Mouse (Mus musculus): ENCODE data around the gene Alg2. TPM values are rescaled to one million over a fixed set of nuclear protein-coding genes. Genes with fewer than 3 reads are reported as not detected.

The Alg2 gene
- polyA plus RNA-seq (2014; fragmentation: Nextera tagmentation; extraction: Ambion mirVana), result 133 and 141 TPM in 2 replicates

GRCm38 (mm10) chr4:47473968-47474729 lies at the start of gene Alg2, which contains the start of gene Sec61b:
TSS of gene Alg2 (minus strand) at chr4:47474333.
TSS of gene Sec61b (plus strand) at chr4:47474658.
- peak within 1 kb of the TSS; percentile 95 for H3K27ac ChIP-seq (ENCODE audit: low read depth, low read length)
- peak within 1 kb of the TSS; percentile 91 for H3K9ac ChIP-seq (ENCODE audit: low read length)
- ATAC-seq (ENCODE audit: low FRiP score) (peak; percentile 97), DNase-seq (ENCODE audit: low spot score, missing footprints) (peak; percentile 99)
- H3K4me2 ChIP-seq, result peak within 1 kb of the TSS; percentile 75
- H3K4me1 ChIP-seq (ENCODE audit: control insufficient read depth, insufficient read depth, low read length), result peaks cover 14% of the 10 kb centered on the region
- H3K27me3 ChIP-seq (ENCODE audit: control insufficient read depth, insufficient read depth, low read length), result no peaks in the 10 kb centered on the region
- H3K4me3 ChIP-seq (ENCODE audit: low read depth, low read length), result peak within 1 kb of the TSS; percentile 79
- peaks cover 26% of the 10 kb centered on the region for H3K36me3 ChIP-seq (ENCODE audit: control insufficient read depth, insufficient read depth, low read length)
- WGBS, result under 1% methylated on average over 58 of the region's 58 CpGs
- H3K9me3 ChIP-seq (ENCODE audit: control insufficient read depth, low read length), result no peaks in the 10 kb centered on the region

GRCm38 (mm10) chr4:47521884-47522605 lies 47.9 kb upstream of the Alg2 start:
- Histone ChIP-seq H3K9me3 (ENCODE audit: control insufficient read depth, low read length) (no peaks in the 10 kb centered on the region), H3K36me3 (ENCODE audit: control insufficient read depth, insufficient read depth, low read length) (no peaks in the 10 kb centered on the region), H3K9ac (ENCODE audit: low read length) (no peak overlapping the region), H3K27me3 (ENCODE audit: control insufficient read depth, insufficient read depth, low read length) (no peaks in the 10 kb centered on the region), H3K4me2 (no peak overlapping the region), H3K27ac (ENCODE audit: low read depth, low read length) (no peak overlapping the region), H3K4me3 (ENCODE audit: low read depth, low read length) (no peak overlapping the region), H3K4me1 (ENCODE audit: control insufficient read depth, insufficient read depth, low read length) (no peaks in the 10 kb centered on the region)
- peak; percentile 85 for DNase-seq (ENCODE audit: low spot score, missing footprints)
- ATAC-seq (ENCODE audit: low FRiP score), result no peak
- 89% methylated on average over 6 of the region's 6 CpGs for WGBS

- DNase-seq (ENCODE audit: low spot score, missing footprints), result peak; percentile 14
- Histone ChIP-seq H3K27ac (ENCODE audit: low read depth, low read length) (no peak overlapping the region), H3K4me2 (no peak overlapping the region), H3K4me3 (ENCODE audit: low read depth, low read length) (no peak overlapping the region), H3K27me3 (ENCODE audit: control insufficient read depth, insufficient read depth, low read length) (no peaks in the 10 kb centered on the region), H3K36me3 (ENCODE audit: control insufficient read depth, insufficient read depth, low read length) (no peaks in the 10 kb centered on the region), H3K9me3 (ENCODE audit: control insufficient read depth, low read length) (no peaks in the 10 kb centered on the region), H3K4me1 (ENCODE audit: control insufficient read depth, insufficient read depth, low read length) (no peaks in the 10 kb centered on the region), H3K9ac (ENCODE audit: low read length) (no peak overlapping the region)
- WGBS, result 76% methylated on average over 4 of the region's 4 CpGs
- no peak for ATAC-seq (ENCODE audit: low FRiP score)
Observed at GRCm38 (mm10) chr4:47520076-47520475, 45.9 kb upstream of the Alg2 start.

- DNase-seq (ENCODE audit: low spot score, missing footprints), result peak; percentile 77
- Histone ChIP-seq H3K4me1 (ENCODE audit: control insufficient read depth, insufficient read depth, low read length) (no peaks in the 10 kb centered on the region), H3K4me3 (ENCODE audit: low read depth, low read length) (no peak overlapping the region), H3K27me3 (ENCODE audit: control insufficient read depth, insufficient read depth, low read length) (no peaks in the 10 kb centered on the region), H3K4me2 (no peak overlapping the region), H3K27ac (ENCODE audit: low read depth, low read length) (no peak overlapping the region), H3K9ac (ENCODE audit: low read length) (no peak overlapping the region), H3K9me3 (ENCODE audit: control insufficient read depth, low read length) (no peaks in the 10 kb centered on the region), H3K36me3 (ENCODE audit: control insufficient read depth, insufficient read depth, low read length) (no peaks in the 10 kb centered on the region)
- ATAC-seq (ENCODE audit: low FRiP score), result peak; percentile 35; the same call in 1 of the 2 replicates
- WGBS, result 67% methylated on average over 12 of the region's 12 CpGs
Observed at GRCm38 (mm10) chr4:47518551-47519181, 44.5 kb upstream of the Alg2 start.

GRCm38 (mm10) chr4:47504841-47505517 lies 30.8 kb upstream of the Alg2 start:
- Histone ChIP-seq H3K4me1 (ENCODE audit: control insufficient read depth, insufficient read depth, low read length) (no peaks in the 10 kb centered on the region), H3K4me3 (ENCODE audit: low read depth, low read length) (no peak overlapping the region), H3K36me3 (ENCODE audit: control insufficient read depth, insufficient read depth, low read length) (no peaks in the 10 kb centered on the region), H3K27ac (ENCODE audit: low read depth, low read length) (no peak overlapping the region), H3K9ac (ENCODE audit: low read length) (no peak overlapping the region), H3K4me2 (no peak overlapping the region), H3K9me3 (ENCODE audit: control insufficient read depth, low read length) (no peaks in the 10 kb centered on the region), H3K27me3 (ENCODE audit: control insufficient read depth, insufficient read depth, low read length) (no peaks in the 10 kb centered on the region)
- no peak for ATAC-seq (ENCODE audit: low FRiP score)
- 85% methylated on average over 10 of the region's 10 CpGs for WGBS
- DNase-seq (ENCODE audit: low spot score, missing footprints), result no peak

- peak; percentile 86 for DNase-seq (ENCODE audit: low spot score, missing footprints)
- WGBS, result 83% methylated on average over 6 of the region's 6 CpGs
- H3K36me3 ChIP-seq (ENCODE audit: control insufficient read depth, insufficient read depth, low read length), result no peaks in the 10 kb centered on the region
Observed at GRCm38 (mm10) chr4:47503045-47503444, 28.9 kb upstream of the Alg2 start.

GRCm38 (mm10) chr4:47502546-47502971 lies 28.4 kb upstream of the Alg2 start:
- WGBS, result 33% methylated on average over 4 of the region's 4 CpGs

More at GRCm38 (mm10) chr4:47503045-47503444, 28.9 kb upstream of the Alg2 start:
- Histone ChIP-seq H3K4me1 (ENCODE audit: control insufficient read depth, insufficient read depth, low read length) (no peaks in the 10 kb centered on the region), H3K4me2 (no peak overlapping the region), H3K9ac (ENCODE audit: low read length) (no peak overlapping the region), H3K27ac (ENCODE audit: low read depth, low read length) (no peak overlapping the region), H3K4me3 (ENCODE audit: low read depth, low read length) (no peak overlapping the region), H3K27me3 (ENCODE audit: control insufficient read depth, insufficient read depth, low read length) (no peaks in the 10 kb centered on the region), H3K9me3 (ENCODE audit: control insufficient read depth, low read length) (no peaks in the 10 kb centered on the region)
- ATAC-seq (ENCODE audit: low FRiP score), result no peak

GRCm38 (mm10) chr4:47499121-47499545 lies 25.0 kb upstream of the Alg2 start:
- Histone ChIP-seq H3K4me1 (ENCODE audit: control insufficient read depth, insufficient read depth, low read length) (no peaks in the 10 kb centered on the region), H3K27me3 (ENCODE audit: control insufficient read depth, insufficient read depth, low read length) (no peaks in the 10 kb centered on the region), H3K9me3 (ENCODE audit: control insufficient read depth, low read length) (no peaks in the 10 kb centered on the region), H3K9ac (ENCODE audit: low read length) (no peak overlapping the region), H3K4me2 (no peak overlapping the region), H3K36me3 (ENCODE audit: control insufficient read depth, insufficient read depth, low read length) (no peaks in the 10 kb centered on the region), H3K27ac (ENCODE audit: low read depth, low read length) (no peak overlapping the region), H3K4me3 (ENCODE audit: low read depth, low read length) (no peak overlapping the region)
- DNase-seq (ENCODE audit: low spot score, missing footprints), result no peak
- ATAC-seq (ENCODE audit: low FRiP score), result no peak
- WGBS, result 83% methylated on average over 10 of the region's 10 CpGs

More at GRCm38 (mm10) chr4:47502546-47502971, 28.4 kb upstream of the Alg2 start:
- ATAC-seq (ENCODE audit: low FRiP score), result peak; percentile 61; the same call in 1 of the 2 replicates
- Histone ChIP-seq H3K9me3 (ENCODE audit: control insufficient read depth, low read length) (no peaks in the 10 kb centered on the region), H3K4me3 (ENCODE audit: low read depth, low read length) (no peak overlapping the region), H3K9ac (ENCODE audit: low read length) (no peak overlapping the region), H3K27me3 (ENCODE audit: control insufficient read depth, insufficient read depth, low read length) (no peaks in the 10 kb centered on the region), H3K4me2 (no peak overlapping the region), H3K4me1 (ENCODE audit: control insufficient read depth, insufficient read depth, low read length) (no peaks in the 10 kb centered on the region), H3K36me3 (ENCODE audit: control insufficient read depth, insufficient read depth, low read length) (no peaks in the 10 kb centered on the region), H3K27ac (ENCODE audit: low read depth, low read length) (no peak overlapping the region)
- peak; percentile 90 for DNase-seq (ENCODE audit: low spot score, missing footprints)

Data from midbrain, embryonic 11.5 days (tissue).